Mouse (Mus musculus): ENCODE measurements around the gene Ass1. TPM values are rescaled to one million over a fixed set of nuclear protein-coding genes. Genes with fewer than 3 reads are reported as not detected.

The Ass1 gene
- polyA plus RNA-seq, 1 experiment from 2014 or later: 176 TPM

Other genes starting within 250 kb of the Ass1 start
- gene Ncs1, start 224.4 kb upstream of the Ass1 start, polyA plus RNA-seq (2015; fragmentation: Nextera tagmentation; extraction: Ambion mirVana): 23.9 and 25.0 TPM in 2 replicates
- 3.3 and 4.2 TPM in 2 replicates for gene Hmcn2, start 155.8 kb upstream of the Ass1 start, polyA plus RNA-seq (2015; fragmentation: Nextera tagmentation; extraction: Ambion mirVana)
- 66.0 and 81.8 TPM in 2 replicates for gene Fubp3, start 102.4 kb downstream of the Ass1 start, polyA plus RNA-seq (2015; fragmentation: Nextera tagmentation; extraction: Ambion mirVana)
- gene Prdm12, start 169.8 kb downstream of the Ass1 start, polyA plus RNA-seq (2015; fragmentation: Nextera tagmentation; extraction: Ambion mirVana): 0.05 and 0.06 TPM in 2 replicates
- 63.1 and 69.3 TPM in 2 replicates for gene Exosc2, start 200.5 kb downstream of the Ass1 start, polyA plus RNA-seq (2015; fragmentation: Nextera tagmentation; extraction: Ambion mirVana)
- 31.2 and 31.3 TPM in 2 replicates for gene Abl1, start 218.2 kb downstream of the Ass1 start, polyA plus RNA-seq (2015; fragmentation: Nextera tagmentation; extraction: Ambion mirVana)

Data from intestine, embryonic 15.5 days (tissue).